Mouse (Mus musculus): ENCODE data around the gene Pwp2. TPM values are rescaled to one million over a fixed set of nuclear protein-coding genes. Genes with fewer than 3 reads are reported as not detected.
A peak's percentile ranks its signal among the peaks of the same experiment; 100 is the strongest.

The Pwp2 gene
- polyA plus RNA-seq, 1 experiment from 2014 or later, result 14.1 TPM

DNA sequence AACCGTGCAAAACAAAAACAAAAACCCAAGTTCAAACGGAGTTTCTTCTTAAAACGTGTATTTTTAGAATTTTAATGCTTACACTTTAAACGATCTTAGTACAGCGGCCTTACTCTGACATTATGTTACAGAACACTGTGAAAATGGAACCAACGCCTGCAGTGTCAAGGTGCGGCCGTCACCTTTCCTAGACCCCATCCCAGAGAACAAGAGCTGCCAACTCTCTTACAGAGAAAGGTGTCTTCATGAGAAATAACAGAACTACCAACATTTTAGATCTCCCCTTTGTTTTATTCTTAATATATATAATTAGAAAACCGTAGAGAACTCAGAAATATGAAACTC, 404 bp upstream of the Pwp2 start:
- Histone ChIP-seq H3K36me3 (ENCODE audit: control insufficient read depth, insufficient read depth, low read length) (peaks cover 50% of the 10 kb centered on the region), H3K27me3 (ENCODE audit: control insufficient read depth, insufficient read depth, low read length) (no peaks in the 10 kb centered on the region), H3K4me2 (replicated peaks; ENCODE audit: low read depth, low read length) (peak overlapping the region; percentile 97), H3K27ac (ENCODE audit: low read length) (peak overlapping the region; percentile 56), H3K4me3 (ENCODE audit: low read depth, low read length) (peak overlapping the region; percentile 79), H3K9me3 (ENCODE audit: control insufficient read depth, low read depth, low read length) (no peaks in the 10 kb centered on the region), H3K4me1 (ENCODE audit: control insufficient read depth, insufficient read depth, low read length) (peaks cover 7% of the 10 kb centered on the region; the same call in 1 of the 2 replicates), H3K9ac (replicated peaks; ENCODE audit: low read depth, low read length) (no peak overlapping the region; the same call in 1 of the 2 replicates)
- 14% methylated on average over 9 of the region's 9 CpGs for WGBS
- peak; percentile 7; the same call in 1 of the 2 replicates for ATAC-seq (ENCODE audit: insufficient number of reproducible peaks, insufficient read depth, low FRiP score, low read depth)

- no peaks in the 10 kb centered on the region for H3K27me3 ChIP-seq (ENCODE audit: control insufficient read depth, insufficient read depth, low read length)
- no peak overlapping the region for H3K9ac ChIP-seq (replicated peaks; ENCODE audit: low read depth, low read length)
- H3K27ac ChIP-seq (ENCODE audit: low read length), result no peak overlapping the region
- H3K9me3 ChIP-seq (ENCODE audit: control insufficient read depth, low read depth, low read length), result no peaks in the 10 kb centered on the region
- H3K4me3 ChIP-seq (ENCODE audit: low read depth, low read length), result no peak overlapping the region
- ATAC-seq (ENCODE audit: insufficient number of reproducible peaks, insufficient read depth, low FRiP score, low read depth), result no peak
- H3K4me1 ChIP-seq (ENCODE audit: control insufficient read depth, insufficient read depth, low read length), result peaks cover 7% of the 10 kb centered on the region; the same call in 1 of the 2 replicates
- H3K4me2 ChIP-seq (replicated peaks; ENCODE audit: low read depth, low read length), result no peak overlapping the region
- 84% methylated on average over 3 of the region's 3 CpGs for WGBS
- peaks cover 49% of the 10 kb centered on the region for H3K36me3 ChIP-seq (ENCODE audit: control insufficient read depth, insufficient read depth, low read length)
These were observed 1.4 kb downstream of the Pwp2 start for GRCm38 (mm10) chr10:78183577-78183976.

- Histone ChIP-seq H3K4me3 (ENCODE audit: low read depth, low read length) (no peak overlapping the region), H3K4me2 (replicated peaks; ENCODE audit: low read depth, low read length) (no peak overlapping the region), H3K9ac (replicated peaks; ENCODE audit: low read depth, low read length) (no peak overlapping the region), H3K36me3 (ENCODE audit: control insufficient read depth, insufficient read depth, low read length) (peaks cover 40% of the 10 kb centered on the region), H3K4me1 (ENCODE audit: control insufficient read depth, insufficient read depth, low read length) (peaks cover 7% of the 10 kb centered on the region; the same call in 1 of the 2 replicates), H3K27ac (ENCODE audit: low read length) (no peak overlapping the region), H3K27me3 (ENCODE audit: control insufficient read depth, insufficient read depth, low read length) (no peaks in the 10 kb centered on the region), H3K9me3 (ENCODE audit: control insufficient read depth, low read depth, low read length) (no peaks in the 10 kb centered on the region)
- no peak for ATAC-seq (ENCODE audit: insufficient number of reproducible peaks, insufficient read depth, low FRiP score, low read depth)
- WGBS, result 94% methylated on average over 17 of the region's 17 CpGs
These were observed 2.6 kb downstream of the Pwp2 start for GRCm38 (mm10) chr10:78182321-78182720.

DNA sequence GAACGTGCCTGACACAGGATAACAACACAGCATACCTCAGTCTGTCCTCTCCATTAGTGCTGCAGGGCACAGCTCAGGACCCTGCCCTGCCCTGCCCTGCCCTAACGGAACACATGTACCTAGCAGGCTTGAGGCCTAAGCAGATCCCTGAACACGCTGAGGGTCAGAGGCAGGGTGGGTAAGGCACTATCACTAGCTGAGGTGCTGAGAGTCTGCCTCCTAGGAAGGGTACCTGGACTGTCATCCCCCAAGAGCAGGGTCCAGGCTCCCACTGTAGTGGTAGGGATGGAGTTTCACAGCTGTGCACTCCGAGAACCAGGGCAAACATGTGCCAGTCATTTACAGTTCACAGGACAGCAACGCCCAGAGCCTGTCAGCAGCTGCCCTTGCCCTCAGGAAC, 10.5 kb downstream of the Pwp2 start:
- Histone ChIP-seq H3K4me2 (replicated peaks; ENCODE audit: low read depth, low read length) (no peak overlapping the region), H3K4me1 (ENCODE audit: control insufficient read depth, insufficient read depth, low read length) (no peaks in the 10 kb centered on the region), H3K9me3 (ENCODE audit: control insufficient read depth, low read depth, low read length) (no peaks in the 10 kb centered on the region), H3K4me3 (ENCODE audit: low read depth, low read length) (no peak overlapping the region), H3K27me3 (ENCODE audit: control insufficient read depth, insufficient read depth, low read length) (no peaks in the 10 kb centered on the region), H3K9ac (replicated peaks; ENCODE audit: low read depth, low read length) (no peak overlapping the region), H3K36me3 (ENCODE audit: control insufficient read depth, insufficient read depth, low read length) (peaks cover 54% of the 10 kb centered on the region), H3K27ac (ENCODE audit: low read length) (no peak overlapping the region)
- 93% methylated on average over 5 of the region's 5 CpGs for WGBS
- no peak for ATAC-seq (ENCODE audit: insufficient number of reproducible peaks, insufficient read depth, low FRiP score, low read depth)

DNA sequence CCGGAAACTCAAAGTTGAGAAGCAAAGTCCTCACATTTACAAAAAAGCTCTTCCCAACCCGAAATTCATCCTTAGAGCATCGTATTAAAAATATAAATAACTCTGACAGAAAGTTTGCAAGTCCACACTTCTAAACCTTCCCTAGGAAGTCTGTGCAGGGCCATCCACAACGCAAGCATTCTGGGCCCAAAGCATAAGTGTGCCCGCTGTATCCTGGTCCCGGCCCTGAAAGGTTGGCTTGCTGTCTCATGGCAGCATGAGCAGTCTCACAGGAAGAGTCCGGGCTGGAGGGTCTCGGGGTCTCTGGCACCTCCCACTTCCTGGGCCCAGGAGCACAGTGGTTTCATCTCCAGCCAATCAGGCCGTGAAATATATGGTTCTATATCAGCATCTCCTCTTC, 13.4 kb downstream of the Pwp2 start:
- ATAC-seq (ENCODE audit: insufficient number of reproducible peaks, insufficient read depth, low FRiP score, low read depth), result no peak
- no peaks in the 10 kb centered on the region for H3K27me3 ChIP-seq (ENCODE audit: control insufficient read depth, insufficient read depth, low read length)
- 92% methylated on average over 9 of the region's 9 CpGs for WGBS
- H3K9ac ChIP-seq (replicated peaks; ENCODE audit: low read depth, low read length), result no peak overlapping the region
- no peak overlapping the region for H3K27ac ChIP-seq (ENCODE audit: low read length)
- H3K4me1 ChIP-seq (ENCODE audit: control insufficient read depth, insufficient read depth, low read length), result peaks cover 8% of the 10 kb centered on the region
- H3K4me2 ChIP-seq (replicated peaks; ENCODE audit: low read depth, low read length), result no peak overlapping the region
- no peak overlapping the region for H3K4me3 ChIP-seq (ENCODE audit: low read depth, low read length)
- H3K9me3 ChIP-seq (ENCODE audit: control insufficient read depth, low read depth, low read length), result no peaks in the 10 kb centered on the region
- H3K36me3 ChIP-seq (ENCODE audit: control insufficient read depth, insufficient read depth, low read length), result peaks cover 48% of the 10 kb centered on the region

GRCm38 (mm10) chr10:78171057-78171456, 13.9 kb downstream of the Pwp2 start:
- peaks cover 43% of the 10 kb centered on the region for H3K36me3 ChIP-seq (ENCODE audit: control insufficient read depth, insufficient read depth, low read length)
- H3K27ac ChIP-seq (ENCODE audit: low read length), result no peak overlapping the region
- H3K27me3 ChIP-seq (ENCODE audit: control insufficient read depth, insufficient read depth, low read length), result no peaks in the 10 kb centered on the region
- H3K9ac ChIP-seq (replicated peaks; ENCODE audit: low read depth, low read length), result no peak overlapping the region
- no peak overlapping the region for H3K4me2 ChIP-seq (replicated peaks; ENCODE audit: low read depth, low read length)
- no peak overlapping the region for H3K4me3 ChIP-seq (ENCODE audit: low read depth, low read length)
- 95% methylated on average over 7 of the region's 7 CpGs for WGBS
- H3K4me1 ChIP-seq (ENCODE audit: control insufficient read depth, insufficient read depth, low read length), result peaks cover 8% of the 10 kb centered on the region
- H3K9me3 ChIP-seq (ENCODE audit: control insufficient read depth, low read depth, low read length), result no peaks in the 10 kb centered on the region
- ATAC-seq (ENCODE audit: insufficient number of reproducible peaks, insufficient read depth, low FRiP score, low read depth), result no peak

GRCm38 (mm10) chr10:78170445-78170844, 14.5 kb downstream of the Pwp2 start:
- Histone ChIP-seq H3K27me3 (ENCODE audit: control insufficient read depth, insufficient read depth, low read length) (no peaks in the 10 kb centered on the region), H3K4me2 (replicated peaks; ENCODE audit: low read depth, low read length) (peak overlapping the region; percentile 79; the same call in 1 of the 2 replicates), H3K9ac (replicated peaks; ENCODE audit: low read depth, low read length) (no peak overlapping the region), H3K4me1 (ENCODE audit: control insufficient read depth, insufficient read depth, low read length) (peaks cover 8% of the 10 kb centered on the region), H3K27ac (ENCODE audit: low read length) (no peak overlapping the region; the same call in 1 of the 2 replicates), H3K9me3 (ENCODE audit: control insufficient read depth, low read depth, low read length) (no peaks in the 10 kb centered on the region), H3K36me3 (ENCODE audit: control insufficient read depth, insufficient read depth, low read length) (peaks cover 37% of the 10 kb centered on the region), H3K4me3 (ENCODE audit: low read depth, low read length) (peak overlapping the region; percentile 94; the same call in 1 of the 2 replicates)
- ATAC-seq (ENCODE audit: insufficient number of reproducible peaks, insufficient read depth, low FRiP score, low read depth), result no peak
- WGBS, result 55% methylated on average over 2 of the region's 2 CpGs

DNA sequence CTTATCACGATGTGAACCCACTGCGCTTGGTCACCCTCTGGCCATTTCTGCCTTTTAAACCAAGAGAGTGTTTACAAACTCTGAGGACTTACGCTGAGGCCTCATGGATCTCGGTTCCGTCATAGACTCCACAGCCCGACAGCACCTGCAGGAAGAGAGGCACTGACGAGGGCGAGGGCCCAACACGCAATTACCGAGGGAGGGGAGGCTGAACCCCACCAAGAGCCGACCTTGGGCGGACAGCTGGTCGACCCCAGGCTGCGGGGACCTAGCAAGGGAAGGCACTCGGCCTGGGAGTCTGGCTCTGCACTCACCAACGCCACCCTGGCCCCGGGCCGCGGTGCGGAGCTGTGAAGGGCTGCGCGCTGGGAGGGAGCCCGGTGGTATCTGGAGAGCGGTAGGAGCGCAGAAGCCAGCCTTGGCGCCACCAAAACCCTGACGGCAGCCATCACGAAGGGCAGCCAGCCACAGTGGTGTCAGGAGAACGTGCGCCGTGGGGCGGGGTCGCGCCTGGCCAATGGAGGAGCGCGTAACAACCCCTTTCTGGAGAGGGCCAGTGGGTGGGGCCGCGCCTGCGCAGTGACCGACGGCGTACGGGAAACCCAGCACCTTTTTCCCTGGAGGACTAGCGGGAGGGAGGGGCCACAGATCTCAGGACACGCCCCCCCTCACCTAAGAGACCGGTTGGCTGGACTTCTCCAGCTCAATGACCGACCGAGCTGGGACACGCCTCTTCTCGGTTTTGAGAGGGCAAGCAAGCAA, 15.5 kb downstream of the Pwp2 start, which contains the start of gene D10Jhu81e:
Gene D10Jhu81e (minus strand): TSS at position 502 of the 762 bp plus-strand sequence.
- Histone ChIP-seq H3K27ac (ENCODE audit: low read length) (no peak within 1 kb of the TSS; the same call in 1 of the 2 replicates), H3K4me2 (replicated peaks; ENCODE audit: low read depth, low read length) (peak within 1 kb of the TSS; percentile 79), H3K9ac (replicated peaks; ENCODE audit: low read depth, low read length) (peak within 1 kb of the TSS; percentile 77), H3K4me3 (ENCODE audit: low read depth, low read length) (peak within 1 kb of the TSS; percentile 94), H3K9me3 (ENCODE audit: control insufficient read depth, low read depth, low read length) (no peaks in the 10 kb centered on the region), H3K36me3 (ENCODE audit: control insufficient read depth, insufficient read depth, low read length) (peaks cover 30% of the 10 kb centered on the region), H3K27me3 (ENCODE audit: control insufficient read depth, insufficient read depth, low read length) (no peaks in the 10 kb centered on the region), H3K4me1 (ENCODE audit: control insufficient read depth, insufficient read depth, low read length) (peaks cover 8% of the 10 kb centered on the region)
- peak; percentile 97 for ATAC-seq (ENCODE audit: insufficient number of reproducible peaks, insufficient read depth, low FRiP score, low read depth)
- WGBS, result 1% methylated on average over 50 of the region's 50 CpGs
